Mouse (Mus musculus) lung, adult 2 months (tissue): ENCODE data around the gene Lyve1.

ENCODE experiments used
- CTCF ChIP-seq: fragments of 200-500 bp; IDR thresholded peaks from 2 replicates; pipeline ENCODE4 v1.5.1; 2011; ENCODE audit warnings: mild to moderate bottlenecking, low read length, control low read depth; ENCODE audit not compliant: insufficient read depth
- POLR2A ChIP-seq: fragments of 200-500 bp; IDR thresholded peaks from 2 replicates; pipeline ENCODE4 v1.6.1; 2011; ENCODE audit warnings: low read depth, mild to moderate bottlenecking, control low read depth, low read length, borderline replicate concordance; ENCODE audit errors: extremely low read depth

DNA sequence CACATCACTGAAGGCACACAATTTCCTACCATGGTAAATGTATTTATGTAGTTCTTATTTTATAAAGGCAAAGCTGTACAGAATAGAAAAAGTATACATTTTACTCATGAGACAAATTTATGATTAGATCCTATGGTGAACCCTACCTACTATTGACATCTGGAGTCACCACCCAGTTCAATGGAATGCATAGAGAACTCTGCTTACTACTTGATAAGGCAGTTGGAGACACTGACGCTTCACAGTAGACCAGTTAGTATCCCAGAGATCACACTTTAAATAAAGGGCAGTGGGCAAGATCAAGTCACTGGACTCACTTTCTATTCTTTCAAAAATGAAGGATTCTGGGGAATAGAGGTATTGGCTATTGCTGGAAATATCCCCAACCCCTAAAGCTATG lies 49.1 kb downstream of the Lyve1 start:
- TF ChIP-seq CTCF (no peak), POLR2A (no peak)
